Mouse (Mus musculus): ENCODE data around the gene Spata18.

DNA sequence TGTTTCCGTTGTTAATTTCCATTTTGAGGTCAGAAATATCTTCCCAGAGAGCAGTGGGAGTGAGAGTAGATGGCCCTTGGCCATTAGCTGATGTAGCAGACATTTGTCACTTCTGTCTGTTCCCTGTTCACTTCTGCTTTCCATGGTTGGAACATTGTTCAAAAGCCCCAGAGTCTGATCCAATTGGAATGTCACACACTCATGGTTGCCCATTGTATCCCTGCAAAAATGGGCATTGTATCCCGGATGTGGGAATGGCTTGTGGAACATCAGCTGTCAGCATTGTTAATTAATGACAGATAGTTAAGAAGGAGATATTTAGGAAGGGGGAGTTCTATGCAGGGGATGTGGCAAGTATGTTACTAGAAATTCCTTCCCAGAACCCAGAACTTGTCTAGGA is 65.8 kb downstream of the Spata18 start:
- TF ChIP-seq CTCF (IDR thresholded peaks at IDR 0.05; ENCODE audit: insufficient read depth, low read depth, low read length) = no peak
- TF ChIP-seq POLR2A (IDR thresholded peaks at IDR 0.05; ENCODE audit: insufficient read depth, low read depth, low read length) = no peak

Data from olfactory bulb, adult 2 months (tissue).